Mouse (Mus musculus) erythroblast, embryonic 14.5 days (primary cell): ENCODE measurements around the gene Ncoa3.

ENCODE experiments used
- GATA1 ChIP-seq: IDR thresholded peaks from 2 replicates; pipeline ENCODE4 v1.6.1; 2012; ENCODE audit warnings: low read length, inconsistent platforms, mixed read lengths
- TAL1 ChIP-seq: IDR thresholded peaks from 3 replicates; pipeline ENCODE4 v1.6.1; 2012; ENCODE audit warnings: low read length, inconsistent platforms, mixed read lengths

- TF ChIP-seq GATA1 = no peak
- no peak for TF ChIP-seq TAL1
Observed at GRCm38 (mm10) chr2:166073082-166073481, 80.6 kb downstream of the Ncoa3 start.
